Mouse (Mus musculus) heart, adult 18-20 months (tissue): ENCODE results near the gene Rnf7. TPM values are rescaled to one million over a fixed set of nuclear protein-coding genes. Genes with fewer than 3 reads are reported as not detected.
"Not testable (repeated sequence)": the region's sequence is repeated elsewhere in the genome, so short reads cannot be mapped to it uniquely, and the experiment has no call there.

ENCODE experiments used
- DNase-seq, 2 experiments: peaks; one replicate each; pipeline ENCODE4 v3.0.0; 2021 to 2022; ENCODE audit warnings: mixed read lengths in 1 of 2
- long read RNA-seq, 2 experiments: library from polyadenylated mRNA; stranded (forward); transcript quantifications; one replicate each; pipeline ENCODE4 v2.0.0; 2021
- total RNA-seq, 2 experiments: library from RNA; stranded (reverse); gene quantifications; 2 replicates each; pipeline ENCODE4 v1.2.3; 2021

Gene Rnf7
- 10 to 100 TPM; 71.2 to 86.4 TPM for total RNA-seq
- long read RNA-seq, experiment 1, transcript Rnf7-201 (3 exons, 1,232 nt) = major isoform, 43 of 49 reads
- long read RNA-seq, experiment 1, partial matches to known transcripts = 0 of 49 reads
- long read RNA-seq, experiment 1, other reads (novel, unspliced or antisense) = 3 of 49 reads
- long read RNA-seq, experiment 2, transcript Rnf7-201 (3 exons, 1,232 nt) = major isoform, 18 of 22 reads
- long read RNA-seq, experiment 2, partial matches to known transcripts = 0 of 22 reads
- long read RNA-seq, experiment 2, other reads (novel, unspliced or antisense) = 3 of 22 reads

GRCm38 (mm10) chr9:96478071-96478888, at the start of gene Rnf7:
TSS of gene Rnf7 (minus strand) at chr9:96478675.
- peak; percentile 99 for DNase-seq

- DNase-seq = no peak
Observed at GRCm38 (mm10) chr9:96526011-96526410, 47.5 kb upstream of the Rnf7 start.

- DNase-seq = no peak
Observed at GRCm38 (mm10) chr9:96524972-96525506, 46.6 kb upstream of the Rnf7 start, which contains the start of gene Gm28729. TSS of gene Gm28729 (minus strand) at chr9:96525264.

GRCm38 (mm10) chr9:96523148-96523547, 44.7 kb upstream of the Rnf7 start:
- no peak for DNase-seq

- DNase-seq = not testable (repeated sequence)
Observed at GRCm38 (mm10) chr9:96521574-96521973, 43.1 kb upstream of the Rnf7 start.

- DNase-seq = no peak
Observed at GRCm38 (mm10) chr9:96517429-96517828, 39.0 kb upstream of the Rnf7 start.

- DNase-seq = no peak
Observed at GRCm38 (mm10) chr9:96516806-96517205, 38.3 kb upstream of the Rnf7 start.

GRCm38 (mm10) chr9:96515737-96516136, 37.3 kb upstream of the Rnf7 start:
- DNase-seq = no peak

GRCm38 (mm10) chr9:96514278-96514677, 35.8 kb upstream of the Rnf7 start:
- no peak for DNase-seq

GRCm38 (mm10) chr9:96506011-96506498, 27.6 kb upstream of the Rnf7 start:
- DNase-seq = no peak

- no peak for DNase-seq
Observed at GRCm38 (mm10) chr9:96505156-96505555, 26.7 kb upstream of the Rnf7 start.

- no peak for DNase-seq
Observed at GRCm38 (mm10) chr9:96504116-96504895, 25.8 kb upstream of the Rnf7 start.

GRCm38 (mm10) chr9:96502856-96503610, 24.6 kb upstream of the Rnf7 start:
- DNase-seq = no peak

- no peak for DNase-seq
Observed at GRCm38 (mm10) chr9:96501217-96501616, 22.7 kb upstream of the Rnf7 start.

GRCm38 (mm10) chr9:96493212-96493611, 14.7 kb upstream of the Rnf7 start:
- DNase-seq = no peak

- DNase-seq = peak; percentile 10 to 68
Observed at GRCm38 (mm10) chr9:96491810-96492209, 13.3 kb upstream of the Rnf7 start.

- not testable (repeated sequence) for DNase-seq
Observed at GRCm38 (mm10) chr9:96487869-96488268, 9.4 kb upstream of the Rnf7 start.

GRCm38 (mm10) chr9:96483648-96484047, 5.2 kb upstream of the Rnf7 start:
- no peak for DNase-seq

- DNase-seq = no peak
Observed at GRCm38 (mm10) chr9:96483028-96483427, 4.6 kb upstream of the Rnf7 start.

GRCm38 (mm10) chr9:96472356-96472755, 6.1 kb downstream of the Rnf7 start:
- DNase-seq = no peak

- not testable (repeated sequence) for DNase-seq
Observed at GRCm38 (mm10) chr9:96471681-96472080, 6.8 kb downstream of the Rnf7 start.
